Mouse (Mus musculus): ENCODE data around the gene Olfr27. TPM values are rescaled to one million over a fixed set of nuclear protein-coding genes. Genes with fewer than 3 reads are reported as not detected.

Gene Olfr27
- not detected in 2 replicates for polyA plus RNA-seq (2012; rRNA removed)

GRCm38 (mm10) chr9:39127831-39128230, at the start of gene Olfr27:
Gene Olfr27, plus strand, starts transcription at chr9:39128131.

GRCm38 (mm10) chr9:39078787-39079186, 49.1 kb upstream of the Olfr27 start, which contains the start of gene Olfr938:
Gene Olfr938, minus strand, starts transcription at chr9:39078887.

GRCm38 (mm10) chr9:39166004-39166403, 38.1 kb downstream of the Olfr27 start, which contains the start of gene Olfr943:
Gene Olfr943, plus strand, starts transcription at chr9:39166304.

Other genes with a start within 250 kb of the Olfr27 start
- not detected in 2 replicates for gene Olfr930, start 198.3 kb upstream of the Olfr27 start, polyA plus RNA-seq (2012; rRNA removed)
- not detected in 2 replicates for gene Olfr933, start 155.8 kb upstream of the Olfr27 start, polyA plus RNA-seq (2012; rRNA removed)
- gene Olfr934, start 139.8 kb upstream of the Olfr27 start, polyA plus RNA-seq (2012; rRNA removed), result not detected in 2 replicates
- not detected in 2 replicates for gene Olfr935, start 128.4 kb upstream of the Olfr27 start, polyA plus RNA-seq (2012; rRNA removed)
- gene Olfr146, start 104.8 kb upstream of the Olfr27 start, polyA plus RNA-seq (2012; rRNA removed), result not detected in 2 replicates
- not detected in 2 replicates for gene Olfr937, start 63.2 kb upstream of the Olfr27 start, polyA plus RNA-seq (2012; rRNA removed)
- gene Olfr938, start 49.2 kb upstream of the Olfr27 start, polyA plus RNA-seq (2012; rRNA removed), result not detected in 2 replicates
- not detected in 2 replicates for gene Olfr943, start 38.2 kb downstream of the Olfr27 start, polyA plus RNA-seq (2012; rRNA removed)
- not detected in 2 replicates for gene Olfr944, start 73.8 kb downstream of the Olfr27 start, polyA plus RNA-seq (2012; rRNA removed)
- gene Olfr1537, start 121.9 kb downstream of the Olfr27 start, polyA plus RNA-seq (2012; rRNA removed), result not detected in 2 replicates
- gene Olfr945, start 148.7 kb downstream of the Olfr27 start, polyA plus RNA-seq (2012; rRNA removed), result not detected in 2 replicates
- gene Olfr948, start 197.9 kb downstream of the Olfr27 start, polyA plus RNA-seq (2012; rRNA removed), result not detected in 2 replicates

Data from liver, embryonic 18 days (tissue).